Mouse (Mus musculus): ENCODE measurements at regions not wholly inside any gene's neighbourhood (a gene's known extent, or its start where the extent isn't known, plus 50 kb on each side); places are given as distances from the start of the nearest gene placed in this dataset.
A peak's percentile ranks its signal among the peaks of the same experiment; 100 is the strongest.

DNA sequence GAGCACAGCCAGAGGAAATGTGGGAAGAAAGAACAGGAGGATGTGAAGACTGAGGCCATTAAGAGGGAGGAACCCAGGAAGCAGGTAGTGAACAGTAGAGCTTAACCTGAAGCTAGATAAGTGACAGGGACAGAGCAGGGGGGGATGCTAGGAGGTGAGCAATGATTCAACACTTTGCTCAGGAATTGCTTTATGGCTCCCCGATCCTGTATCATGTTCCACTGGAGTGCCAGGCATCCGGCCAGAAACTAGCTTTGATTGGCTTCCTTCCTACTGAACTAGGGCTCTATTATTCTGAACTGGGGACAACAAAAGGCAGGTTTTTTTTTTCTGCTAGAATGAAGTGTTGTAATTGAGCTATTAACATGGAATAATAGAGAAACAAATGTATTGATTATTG, 493.1 kb upstream of the Fat3 start:
- DNase-seq, result peak; percentile 29

DNA sequence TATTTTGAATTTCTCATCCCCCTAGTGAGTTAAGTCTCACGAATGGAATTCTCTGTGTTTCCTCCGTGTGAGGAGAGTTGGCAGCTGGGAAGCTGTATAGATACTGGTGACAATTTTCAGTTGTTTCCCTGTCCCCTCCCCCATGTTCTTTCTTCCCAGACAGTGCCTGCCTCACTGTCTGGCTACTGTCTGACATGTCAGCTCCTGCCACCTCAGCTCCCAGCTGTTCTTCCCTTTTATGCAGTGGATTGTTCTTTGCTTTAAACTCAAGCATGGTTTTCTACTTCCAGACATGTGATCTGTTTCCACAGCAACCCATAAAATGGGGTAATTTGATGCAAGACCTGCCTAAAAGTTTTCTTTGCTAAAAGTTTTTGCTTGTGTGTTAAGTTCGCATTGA, 487.0 kb upstream of the Fat3 start:
- no peak for DNase-seq

DNA sequence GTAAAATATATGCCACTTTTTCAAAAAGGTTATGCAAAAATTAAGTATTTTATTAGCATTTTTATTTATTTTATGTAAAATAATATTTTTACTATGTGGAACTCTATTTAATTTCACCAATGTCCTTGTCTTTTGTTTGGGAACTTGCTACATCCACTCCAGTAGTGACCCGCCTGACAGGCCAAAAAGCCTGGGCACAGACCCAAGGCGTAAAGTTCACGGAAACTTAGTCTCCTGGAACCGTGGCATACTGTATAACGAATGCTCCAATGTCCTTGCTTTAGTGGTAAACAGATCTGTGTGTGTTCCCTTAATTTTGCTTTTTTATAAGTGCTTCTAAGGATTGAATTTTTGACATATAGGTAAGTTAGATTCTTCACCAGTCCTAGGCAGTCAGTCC, 476.2 kb upstream of the Fat3 start:
- peak; percentile 66 for DNase-seq

DNA sequence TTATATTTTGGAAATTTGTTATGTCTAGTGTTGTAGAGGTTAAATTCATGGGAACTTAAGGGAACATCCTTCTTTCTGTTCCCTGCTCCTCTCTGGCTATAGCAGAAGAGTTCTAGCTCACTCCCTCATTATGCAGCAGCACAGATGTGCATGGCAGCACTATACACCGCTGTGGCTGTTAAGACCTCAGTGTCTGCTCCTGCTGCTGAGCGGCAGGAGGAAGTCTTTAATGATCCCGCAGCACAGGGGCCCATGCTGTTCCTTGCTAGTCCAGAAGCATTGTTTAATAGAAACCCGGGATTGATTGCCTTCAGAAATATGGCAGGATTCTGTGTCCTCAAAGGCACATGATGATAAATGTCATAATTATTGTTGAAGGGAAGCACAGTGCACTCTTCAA, 469.3 kb upstream of the Fat3 start:
- no peak for DNase-seq

DNA sequence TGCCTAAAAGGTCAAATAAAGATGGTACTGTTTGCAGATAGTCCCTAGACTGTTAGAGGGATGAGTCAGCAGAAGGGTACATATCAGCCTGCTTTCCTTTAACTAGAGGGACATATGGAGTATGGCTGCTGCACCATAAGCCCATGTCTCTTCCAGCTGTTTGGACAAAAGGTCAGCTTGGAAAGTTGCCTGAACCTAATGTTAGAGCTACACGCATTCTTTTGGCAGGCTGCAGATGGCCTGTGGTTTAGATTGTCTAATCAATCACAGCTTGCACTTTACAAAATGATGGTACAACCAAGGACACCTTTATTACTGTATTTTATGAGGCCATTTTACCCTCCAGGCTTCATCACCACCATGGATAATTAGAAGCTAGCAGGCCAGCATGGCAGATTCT, 432.5 kb upstream of the Fat3 start:
- DNase-seq, result no peak

DNA sequence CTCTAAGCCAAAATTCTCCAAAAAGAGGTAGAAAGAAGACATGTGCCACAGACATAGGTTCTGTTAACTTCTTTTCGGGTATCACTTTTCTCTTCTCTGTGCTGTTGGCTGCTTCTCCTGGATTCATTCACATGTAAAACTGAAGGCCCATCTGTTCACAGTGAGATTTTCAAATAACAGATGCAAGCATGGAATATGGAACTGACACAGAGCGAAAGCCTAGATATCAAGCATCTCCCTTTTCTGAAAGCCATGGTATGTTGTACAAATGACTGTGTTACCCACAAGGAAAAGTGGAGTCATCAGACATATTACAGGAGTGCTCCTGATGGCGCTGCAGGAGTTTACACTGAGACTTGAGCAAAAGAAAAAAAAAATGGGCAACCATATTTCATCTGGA, 430.5 kb upstream of the Fat3 start:
- no peak for DNase-seq

DNA sequence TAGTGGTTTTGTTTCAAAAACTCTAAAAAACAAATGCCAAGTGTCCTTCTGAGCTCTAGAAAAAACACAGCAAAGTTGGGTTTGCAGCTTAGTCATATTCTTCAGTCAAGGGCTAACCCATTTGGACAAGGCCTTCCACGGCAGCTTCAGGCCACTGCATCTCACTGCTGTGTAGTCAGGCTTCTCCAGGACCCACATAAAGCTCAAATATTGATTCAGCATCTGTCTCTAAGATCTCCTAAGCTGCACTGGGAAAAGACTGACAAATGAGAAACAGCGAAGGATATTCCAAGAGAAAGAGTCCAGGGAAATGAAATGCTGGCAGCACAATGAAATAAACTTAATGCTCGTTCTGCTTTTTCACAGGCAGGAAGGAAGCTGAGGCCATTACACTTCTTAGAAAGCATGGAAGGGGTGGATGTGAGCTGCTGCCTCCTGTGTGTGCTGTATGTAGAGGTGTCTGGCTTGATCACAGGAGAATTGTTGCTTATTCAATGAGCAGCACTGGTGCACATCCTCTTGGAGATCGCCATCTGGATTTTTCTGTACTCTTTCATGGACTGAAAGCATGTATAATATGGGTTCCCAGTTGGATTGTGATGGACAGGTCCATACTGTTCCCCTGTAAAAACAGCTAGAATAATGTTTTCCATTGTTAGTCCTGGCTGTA, 425.4 kb upstream of the Fat3 start:
- DNase-seq, result no peak

DNA sequence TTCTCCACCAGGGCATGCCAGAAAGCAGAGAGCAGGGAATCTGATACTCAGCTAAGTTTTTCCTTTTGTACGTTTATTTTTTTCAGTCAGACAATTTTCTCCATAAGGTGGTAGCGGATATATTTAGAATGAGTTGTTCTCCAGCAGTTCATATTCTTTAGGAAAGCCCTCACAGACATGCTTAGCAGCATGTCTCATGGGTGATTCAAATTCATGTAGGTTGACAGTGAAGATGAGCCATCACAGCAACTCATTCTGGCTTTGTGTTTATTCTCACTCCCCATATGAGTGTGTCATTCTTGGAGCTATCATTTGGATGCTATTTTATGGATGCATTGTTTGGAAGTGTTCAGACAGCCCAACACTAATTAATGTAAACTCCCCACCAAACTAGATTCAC, 424.2 kb upstream of the Fat3 start:
- DNase-seq, result no peak

DNA sequence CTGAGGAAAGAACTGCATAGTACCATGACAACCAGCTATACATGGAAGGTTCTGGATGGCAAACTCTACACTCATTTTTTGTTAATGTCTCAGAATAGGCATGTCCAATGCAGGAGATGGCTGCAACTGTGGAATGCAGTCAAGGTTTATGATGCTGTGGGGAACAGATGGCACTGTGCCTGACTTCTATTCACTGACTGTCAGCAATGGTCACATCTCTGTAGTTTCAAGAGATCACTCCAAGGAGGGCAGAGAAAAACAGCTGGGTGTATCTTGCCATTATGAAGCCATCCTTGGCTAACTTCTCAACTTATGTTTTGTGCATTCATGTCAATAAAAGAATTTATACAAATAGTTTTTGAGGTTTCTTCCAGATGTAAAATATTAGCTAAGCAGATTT, 405.1 kb upstream of the Fat3 start:
- DNase-seq, result no peak

DNA sequence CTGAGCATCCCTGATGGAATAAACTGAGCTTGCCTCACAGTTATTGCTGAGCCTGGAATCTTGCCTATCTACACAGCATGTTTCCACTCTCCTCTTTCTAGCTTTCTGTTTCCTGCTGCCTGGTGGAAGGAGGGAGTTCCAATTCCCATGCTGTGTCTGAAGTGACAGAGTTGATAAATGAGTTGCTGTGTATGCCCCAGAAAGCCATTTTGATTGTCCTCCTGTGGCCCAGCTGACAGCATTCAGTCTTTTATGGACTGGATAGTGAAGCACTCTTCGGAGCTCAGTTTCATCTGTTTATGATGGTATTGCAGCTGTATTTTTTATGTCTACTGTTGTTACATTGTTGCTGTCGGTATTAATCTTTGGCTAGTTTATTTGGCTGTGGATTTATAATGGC, 398.0 kb upstream of the Fat3 start:
- no peak for DNase-seq

DNA sequence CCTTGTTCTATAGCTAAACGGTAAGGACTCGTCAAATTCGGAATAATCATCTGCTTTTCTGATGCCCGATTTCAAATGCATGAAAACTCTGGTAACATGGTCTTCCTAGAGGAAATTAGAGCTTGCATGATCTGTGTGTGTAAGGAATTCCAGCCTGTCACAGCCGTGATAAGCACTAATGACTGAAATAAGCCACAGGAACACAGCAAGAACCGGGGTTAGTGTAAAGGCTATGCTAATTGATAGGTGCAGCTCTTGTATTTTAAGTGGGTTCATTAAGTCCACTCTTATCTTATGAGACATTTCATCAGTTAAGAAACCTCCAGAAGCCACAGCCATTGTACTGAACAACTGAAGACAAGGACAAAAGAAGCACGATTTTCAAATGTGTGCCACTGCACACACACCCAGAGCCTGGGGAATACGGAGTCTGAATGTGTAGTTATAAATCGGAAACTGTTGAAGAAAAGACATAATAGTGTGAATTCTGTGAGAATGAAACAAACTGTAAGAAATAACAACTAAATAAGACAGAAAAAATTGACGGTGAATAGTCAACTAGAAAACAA, 351.5 kb upstream of the Fat3 start:
- no peak for DNase-seq

DNA sequence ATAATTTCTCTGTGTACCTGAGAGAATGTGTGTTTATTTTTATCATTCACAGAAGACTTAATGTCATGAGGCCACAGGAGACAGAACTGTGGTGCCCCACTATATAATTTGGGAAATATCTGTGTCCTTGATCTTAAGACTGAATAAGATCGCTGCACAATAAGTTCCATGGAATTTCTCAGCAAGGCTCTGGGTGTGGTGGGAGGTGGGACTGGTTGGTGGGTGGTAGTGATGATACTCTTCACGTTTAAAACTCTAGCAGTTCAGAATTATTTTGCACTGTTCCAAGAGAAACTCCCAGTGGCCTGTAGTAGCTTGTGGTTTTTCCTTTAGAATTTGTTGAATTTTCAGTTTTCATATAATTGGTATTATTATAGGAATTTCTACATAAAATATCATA, 307.4 kb upstream of the Fat3 start:
- DNase-seq, result no peak

DNA sequence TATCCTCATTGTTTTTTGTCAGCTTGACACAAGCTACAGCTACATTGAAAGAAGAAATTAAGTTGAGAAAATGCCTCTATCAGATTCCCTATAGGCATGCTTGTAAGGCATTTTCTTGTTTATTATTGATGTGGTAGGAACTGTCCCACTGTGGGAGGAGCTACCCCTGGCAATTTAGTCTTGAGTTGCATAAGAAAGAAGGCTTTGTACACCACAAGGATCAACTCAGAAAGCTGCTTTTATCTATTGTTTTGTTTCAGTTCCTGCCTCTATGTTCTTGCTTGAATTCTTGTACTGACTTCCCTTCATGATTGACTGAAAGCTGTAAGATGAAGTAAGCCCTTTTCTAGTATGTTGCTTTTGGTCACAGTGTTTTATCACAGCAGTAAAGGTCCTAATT, 271.8 kb upstream of the Fat3 start:
- no peak for DNase-seq

DNA sequence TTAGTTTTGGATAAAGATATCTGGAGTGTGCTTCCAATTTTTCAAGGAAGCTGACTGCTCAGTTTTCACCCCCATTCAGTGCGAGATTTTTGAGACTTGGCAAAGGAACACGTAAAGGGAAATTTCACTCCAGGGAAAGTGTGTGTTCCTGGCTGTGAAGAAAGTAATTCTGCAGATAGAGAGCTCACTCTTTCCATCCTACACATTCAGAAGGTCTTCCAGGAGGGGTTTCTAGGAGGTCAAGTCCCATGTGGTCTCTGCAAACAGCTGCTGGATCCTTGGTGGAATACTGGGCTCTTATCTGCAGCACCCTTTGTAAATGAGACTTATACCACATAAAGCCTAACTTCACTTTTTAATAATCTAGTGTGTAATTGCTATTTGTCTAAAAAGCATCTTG, 226.6 kb upstream of the Fat3 start:
- DNase-seq, result no peak

DNA sequence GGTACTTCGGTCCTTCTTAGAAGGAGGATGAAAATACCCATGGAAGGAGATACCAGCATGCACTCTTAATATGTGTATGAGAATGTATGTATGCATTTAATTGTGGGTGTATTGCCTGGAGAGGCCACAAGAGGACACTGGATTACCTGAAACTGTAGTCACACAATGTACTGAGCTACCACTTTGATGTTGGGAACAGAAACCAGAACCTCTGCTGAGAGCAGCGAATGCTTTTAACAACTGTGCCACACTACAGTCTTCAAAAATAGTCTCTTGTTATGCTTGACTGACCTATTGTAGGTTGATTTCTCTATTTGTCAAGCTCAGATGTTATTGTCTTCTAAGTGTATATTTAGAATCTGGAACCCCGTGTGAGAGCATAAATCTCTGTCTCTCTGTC, 201.3 kb upstream of the Fat3 start:
- DNase-seq, result no peak

DNA sequence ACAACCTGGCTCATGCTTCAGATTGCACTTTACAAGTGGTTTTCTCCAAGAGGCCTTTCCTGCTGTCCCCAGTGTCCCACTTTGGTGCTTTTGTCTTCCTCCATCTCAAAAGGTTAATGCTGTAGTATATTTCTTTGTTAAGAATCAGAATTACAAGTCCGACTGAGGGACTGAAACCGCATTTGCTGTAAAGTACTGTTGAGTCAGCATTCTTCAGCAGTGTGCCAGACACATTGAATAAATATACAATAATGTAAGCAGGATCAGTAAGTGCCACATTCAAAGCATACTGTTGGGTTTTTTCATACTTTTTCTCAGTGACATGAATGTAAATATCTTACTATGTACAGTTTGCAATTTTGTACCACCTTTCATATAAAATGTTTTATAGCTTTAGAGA, 160.4 kb upstream of the Fat3 start:
- no peak for DNase-seq

DNA sequence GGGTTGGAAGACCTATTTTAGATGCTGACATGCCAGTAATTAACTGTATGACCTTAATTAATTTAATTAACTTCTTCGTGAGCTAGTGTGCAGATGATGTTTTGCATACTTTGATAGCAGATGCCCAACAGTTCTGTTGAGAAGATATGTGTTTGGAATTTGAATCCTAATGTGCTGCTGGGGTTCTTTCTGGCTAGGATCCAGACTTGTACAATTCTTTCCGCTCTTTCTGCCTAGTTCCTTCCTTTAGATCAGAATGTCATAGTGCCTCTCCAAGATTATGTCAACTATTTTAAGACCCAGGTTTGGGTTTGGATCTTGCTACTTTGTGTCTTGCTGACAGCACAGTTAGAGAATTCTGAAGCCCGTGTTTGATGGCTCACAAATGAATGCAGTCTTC, 159.9 kb upstream of the Fat3 start:
- DNase-seq, result no peak

Measured in adrenal gland, postnatal 10 days (tissue).